Mouse (Mus musculus): Measurements from ENCODE around the gene Siah2. TPM values are rescaled to one million over a fixed set of nuclear protein-coding genes. Genes with fewer than 3 reads are reported as not detected.

Siah2 gene
- total RNA-seq, 2 experiments from 2014 or later, result 17.2 to 22.0 TPM

GRCm38 (mm10) chr3:58719461-58720230 is 27.4 kb upstream of the Siah2 start:
- intact Hi-C loops (cut with DNase I), result no loop called here
- no peak for DNase-seq (ENCODE audit: extremely low spot score in 1 of 2, low spot score in 2 of 2)
- TF ChIP-seq CTCF (IDR thresholded peaks at IDR 0.05), result no peak
- no peak overlapping the region for H3K27ac ChIP-seq
- H3K4me3 ChIP-seq, result no peak overlapping the region

- Histone ChIP-seq H3K27ac (no peak overlapping the region), H3K4me3 (no peak overlapping the region)
- intact Hi-C loops (cut with DNase I), result no loop called here
- TF ChIP-seq CTCF (IDR thresholded peaks at IDR 0.05), result no peak
- DNase-seq (ENCODE audit: extremely low spot score in 1 of 2, low spot score in 2 of 2), result no peak
Observed at GRCm38 (mm10) chr3:58716705-58717104, 24.5 kb upstream of the Siah2 start.

GRCm38 (mm10) chr3:58714767-58715166 is 22.6 kb upstream of the Siah2 start:
- DNase-seq (ENCODE audit: extremely low spot score in 1 of 2, low spot score in 2 of 2), result no peak
- H3K27ac ChIP-seq, result no peak overlapping the region
- TF ChIP-seq CTCF (IDR thresholded peaks at IDR 0.05), result no peak
- H3K4me3 ChIP-seq, result no peak overlapping the region
- intact Hi-C loops (cut with DNase I), result no loop called here

- no peak overlapping the region for H3K4me3 ChIP-seq
- DNase-seq (ENCODE audit: extremely low spot score in 1 of 2, low spot score in 2 of 2), result no peak
- TF ChIP-seq CTCF (IDR thresholded peaks at IDR 0.05), result no peak
- no peak overlapping the region for H3K27ac ChIP-seq
- intact Hi-C loops (cut with DNase I), result no loop called here
Observed at GRCm38 (mm10) chr3:58714034-58714433, 21.8 kb upstream of the Siah2 start.

GRCm38 (mm10) chr3:58713191-58713590 is 21.0 kb upstream of the Siah2 start:
- H3K4me3 ChIP-seq, result no peak overlapping the region

GRCm38 (mm10) chr3:58704547-58704946 is 12.3 kb upstream of the Siah2 start:
- TF ChIP-seq CTCF (IDR thresholded peaks at IDR 0.05), result no peak; the same call in 1 of the 2 replicates
- intact Hi-C loops (cut with DNase I), result no loop called here
- no peak for DNase-seq (ENCODE audit: extremely low spot score in 1 of 2, low spot score in 2 of 2)
- H3K4me3 ChIP-seq, result no peak overlapping the region
- H3K27ac ChIP-seq, result no peak overlapping the region

More at GRCm38 (mm10) chr3:58713191-58713590, 21.0 kb upstream of the Siah2 start:
- no peak for TF ChIP-seq CTCF (IDR thresholded peaks at IDR 0.05)
- no peak overlapping the region for H3K27ac ChIP-seq
- intact Hi-C loops (cut with DNase I), result no loop called here
- DNase-seq (ENCODE audit: extremely low spot score in 1 of 2, low spot score in 2 of 2), result no peak

DNA sequence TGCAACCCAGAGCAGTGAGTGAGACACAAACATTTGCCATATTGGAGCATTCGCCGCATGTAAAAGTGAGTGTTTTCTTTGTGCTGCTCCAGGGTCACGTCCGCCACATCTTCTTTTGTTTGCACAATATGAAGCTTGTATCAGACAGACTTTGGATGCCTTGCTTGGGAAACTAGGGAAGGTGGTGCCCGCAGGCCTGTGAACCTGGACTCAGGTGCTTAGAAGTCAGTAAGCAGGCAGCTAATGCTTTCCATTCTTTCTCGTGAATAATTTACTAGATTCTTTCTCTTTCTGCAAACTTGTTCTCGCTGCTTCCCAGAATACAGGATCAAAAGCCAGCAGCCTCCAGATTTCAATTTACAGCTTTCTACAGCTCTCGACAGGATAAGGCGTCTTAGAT is 11.5 kb upstream of the Siah2 start:
- intact Hi-C loops (cut with DNase I), result no loop called here
- H3K4me3 ChIP-seq, result no peak overlapping the region
- H3K27ac ChIP-seq, result no peak overlapping the region
- no peak for DNase-seq (ENCODE audit: extremely low spot score in 1 of 2, low spot score in 2 of 2)
- TF ChIP-seq CTCF (IDR thresholded peaks at IDR 0.05), result no peak

DNA sequence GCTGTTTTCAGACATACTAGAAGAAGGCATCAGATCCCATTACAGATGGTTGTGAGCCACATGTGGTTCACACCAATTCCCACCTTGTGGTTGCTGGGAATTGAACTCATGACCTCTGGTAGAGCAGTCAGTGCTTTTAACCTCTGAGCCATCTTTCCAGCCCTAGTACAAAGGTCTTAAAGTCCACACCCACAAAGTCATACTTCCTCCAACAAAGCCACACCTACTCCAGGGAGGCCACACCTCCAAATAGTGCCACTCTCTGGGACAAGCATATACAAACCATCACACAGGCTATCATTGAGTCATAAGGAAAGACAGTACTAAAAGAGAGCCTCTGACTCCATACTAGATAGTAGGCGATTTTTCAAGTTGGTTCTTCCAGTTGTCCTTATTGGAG is 10.1 kb upstream of the Siah2 start:
- intact Hi-C loops (cut with DNase I), result no loop called here
- no peak for DNase-seq (ENCODE audit: extremely low spot score in 1 of 2, low spot score in 2 of 2)
- H3K4me3 ChIP-seq, result no peak overlapping the region
- H3K27ac ChIP-seq, result no peak overlapping the region
- no peak for TF ChIP-seq CTCF (IDR thresholded peaks at IDR 0.05)

- no peak for DNase-seq (ENCODE audit: extremely low spot score in 1 of 2, low spot score in 2 of 2)
- intact Hi-C loops (cut with DNase I), result no loop called here
- TF ChIP-seq CTCF (IDR thresholded peaks at IDR 0.05), result no peak
- no peak overlapping the region for H3K4me3 ChIP-seq
- no peak overlapping the region for H3K27ac ChIP-seq
Observed at GRCm38 (mm10) chr3:58701441-58701840, 9.2 kb upstream of the Siah2 start.

- intact Hi-C loops (cut with DNase I), result no loop called here
- Histone ChIP-seq H3K4me3 (no peak overlapping the region), H3K27ac (no peak overlapping the region)
- no peak for TF ChIP-seq CTCF (IDR thresholded peaks at IDR 0.05)
- DNase-seq (ENCODE audit: extremely low spot score in 1 of 2, low spot score in 2 of 2), result no peak
Observed at GRCm38 (mm10) chr3:58697926-58698325, 5.7 kb upstream of the Siah2 start.

- intact Hi-C loops (cut with DNase I), result no loop called here
Observed at GRCm38 (mm10) chr3:58696806-58697205, 4.6 kb upstream of the Siah2 start.

GRCm38 (mm10) chr3:58695507-58695906 is 3.3 kb upstream of the Siah2 start:
- Histone ChIP-seq H3K27ac (no peak overlapping the region), H3K4me3 (no peak overlapping the region)
- DNase-seq (ENCODE audit: extremely low spot score in 1 of 2, low spot score in 2 of 2), result no peak
- TF ChIP-seq CTCF (IDR thresholded peaks at IDR 0.05), result no peak
- intact Hi-C loops (cut with DNase I), result no loop called here

More at GRCm38 (mm10) chr3:58696806-58697205, 4.6 kb upstream of the Siah2 start:
- H3K4me3 ChIP-seq, result no peak overlapping the region
- no peak for DNase-seq (ENCODE audit: extremely low spot score in 1 of 2, low spot score in 2 of 2)
- TF ChIP-seq CTCF (IDR thresholded peaks at IDR 0.05), result no peak
- H3K27ac ChIP-seq, result no peak overlapping the region

GRCm38 (mm10) chr3:58695044-58695443 is 2.8 kb upstream of the Siah2 start:
- no peak for DNase-seq (ENCODE audit: extremely low spot score in 1 of 2, low spot score in 2 of 2)
- TF ChIP-seq CTCF (IDR thresholded peaks at IDR 0.05), result no peak
- intact Hi-C loops (cut with DNase I), result no loop called here
- no peak overlapping the region for H3K4me3 ChIP-seq
- no peak overlapping the region for H3K27ac ChIP-seq
